Mouse (Mus musculus) T-helper 1 cell (primary cell): ENCODE measurements at regions not wholly inside any gene's neighbourhood (a gene's known extent, or its start where the extent isn't known, plus 50 kb on each side); places are given as distances from the start of the nearest gene placed in this dataset.

Experiments
- in situ Hi-C: fragments of 300-600 bp; cut with MboI, MseI; formaldehyde crosslinking; loops from one replicate; pipeline ENCODE4 v1.15.1; 2025; ENCODE audit warnings: high pct_unique_total_duplicates

DNA sequence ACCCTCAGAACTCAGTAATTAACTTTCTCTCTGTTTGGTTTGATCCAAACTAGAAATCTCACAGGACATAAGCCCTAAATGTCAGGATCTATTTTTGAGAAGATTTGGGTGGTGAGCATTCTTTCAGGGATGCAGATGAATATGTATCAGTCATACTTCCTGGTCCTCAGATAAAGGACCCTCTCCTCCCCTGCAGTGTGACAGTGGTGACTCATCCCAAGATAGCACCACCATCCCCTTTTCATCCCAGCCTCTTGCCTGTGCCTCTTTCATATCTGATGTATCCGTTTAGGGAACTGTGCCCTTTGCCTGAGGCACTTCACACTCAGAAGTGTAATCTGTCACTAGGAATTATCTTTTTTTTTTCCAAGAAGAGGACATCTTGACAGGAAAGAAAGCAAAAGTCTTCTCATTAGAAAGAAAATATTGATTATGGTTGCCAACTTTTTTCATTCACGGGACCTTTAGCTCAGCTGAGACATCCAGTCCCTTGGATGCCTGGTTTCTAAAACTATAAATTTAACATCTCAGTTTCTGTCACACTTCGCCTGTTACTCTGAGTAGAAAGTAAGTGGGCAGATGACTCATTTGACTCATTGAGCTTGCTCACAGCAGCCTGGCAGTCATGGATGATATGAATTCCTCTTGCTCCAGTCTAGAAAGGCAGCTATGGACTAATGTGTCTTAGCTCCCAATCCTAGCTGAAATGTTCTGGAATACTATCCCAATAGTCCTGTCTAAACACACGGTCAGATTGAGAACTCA, 284.1 kb upstream of the Mctp2 start:
- in situ Hi-C loops, result no loop called here

DNA sequence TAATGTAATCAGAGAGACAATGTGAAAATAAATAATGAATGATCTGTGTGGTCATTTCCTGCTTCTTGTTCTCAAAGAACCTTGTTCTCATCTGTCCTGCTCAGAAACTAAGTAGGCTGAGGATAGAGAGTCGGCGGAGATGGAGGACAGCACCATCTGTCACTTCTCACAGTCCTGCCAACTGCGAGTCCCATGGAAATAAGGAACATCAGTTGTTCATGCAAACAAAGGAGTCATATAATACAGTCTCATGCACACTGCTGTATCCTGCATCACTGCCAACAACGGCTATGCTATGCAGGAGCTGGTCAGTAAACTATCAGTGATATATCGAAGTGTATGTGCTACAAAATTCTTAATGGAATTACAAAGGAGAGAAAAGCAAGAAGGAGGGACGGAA, 285.7 kb upstream of the Mctp2 start:
- in situ Hi-C loops, result no loop called here

DNA sequence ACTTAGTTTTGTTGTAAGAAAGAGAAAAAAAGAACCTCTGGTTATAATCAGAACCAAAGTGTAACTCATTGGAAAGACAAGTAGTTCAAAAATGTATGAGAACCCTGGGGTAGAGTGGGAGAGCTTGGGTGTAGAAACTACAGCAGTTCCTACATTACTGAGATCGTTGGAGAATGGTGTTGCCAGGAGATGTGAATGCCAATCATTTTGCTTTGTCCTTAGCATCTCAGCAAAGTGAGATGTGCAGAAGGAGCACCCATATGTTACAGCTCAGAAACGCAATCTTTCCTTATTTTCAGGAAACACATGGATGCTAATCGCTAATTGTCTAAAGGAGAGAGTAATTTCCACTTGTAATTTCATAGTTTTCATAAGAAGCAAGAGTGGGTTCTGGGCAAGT, 286.2 kb upstream of the Mctp2 start:
- in situ Hi-C loops, result no loop called here

DNA sequence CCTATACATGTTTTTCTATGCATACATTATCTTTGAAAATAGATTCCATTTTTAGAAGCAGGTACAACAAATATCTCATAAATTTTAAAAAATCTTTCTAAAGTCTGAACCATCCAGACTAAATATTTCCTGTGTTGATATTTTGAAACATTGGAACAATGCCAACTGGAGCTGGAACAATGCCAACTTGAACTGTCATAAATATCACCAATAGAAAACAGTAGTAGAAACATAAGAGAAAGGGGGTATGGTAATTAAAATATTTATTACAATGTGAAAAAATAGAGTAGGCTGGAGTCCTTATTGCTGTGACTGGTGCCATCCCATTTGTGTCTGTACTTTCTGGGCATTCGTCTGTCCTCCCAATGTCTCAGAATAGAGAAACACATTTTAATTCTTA, 286.9 kb upstream of the Mctp2 start:
- in situ Hi-C loops, result no loop called here

DNA sequence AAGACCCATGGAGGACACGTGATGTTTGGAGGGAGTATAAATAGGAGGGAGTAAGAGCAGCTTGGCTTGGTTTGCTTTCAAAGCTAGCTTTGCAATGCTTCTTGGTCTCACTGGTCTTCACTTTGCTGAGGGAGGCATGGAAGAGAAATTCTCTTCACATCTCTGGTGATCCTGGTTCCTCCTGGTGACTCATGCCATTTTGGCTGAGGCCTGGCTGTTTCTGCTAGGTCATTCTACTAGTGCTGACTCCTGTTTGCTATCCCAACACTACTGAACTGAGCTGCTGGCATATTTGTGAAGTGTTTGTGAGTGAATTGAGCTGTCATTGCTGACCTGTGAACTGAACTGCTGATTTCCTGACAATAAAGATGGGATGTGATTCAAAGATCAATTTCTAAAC, 288.3 kb upstream of the Mctp2 start:
- in situ Hi-C loops, result no loop called here

DNA sequence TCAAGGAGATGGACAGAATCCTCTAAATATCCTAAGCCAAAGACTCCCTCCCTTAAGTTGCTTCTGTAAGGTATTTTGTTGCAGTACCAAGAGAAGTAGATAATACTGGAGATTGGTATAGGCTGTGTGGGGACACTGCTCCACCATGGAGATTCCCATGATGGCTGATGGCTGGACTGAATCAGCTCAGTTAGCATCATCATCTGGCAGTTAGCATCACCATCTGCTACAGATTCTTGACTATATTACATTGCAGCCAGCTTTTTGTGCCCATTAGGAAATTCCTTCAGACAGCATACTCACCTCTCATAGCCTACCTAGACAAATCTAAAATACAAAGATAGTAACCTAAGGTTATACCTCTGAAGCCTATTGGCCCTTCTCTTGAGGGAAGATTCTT, 290.6 kb upstream of the Mctp2 start:
- in situ Hi-C loops, result no loop called here

DNA sequence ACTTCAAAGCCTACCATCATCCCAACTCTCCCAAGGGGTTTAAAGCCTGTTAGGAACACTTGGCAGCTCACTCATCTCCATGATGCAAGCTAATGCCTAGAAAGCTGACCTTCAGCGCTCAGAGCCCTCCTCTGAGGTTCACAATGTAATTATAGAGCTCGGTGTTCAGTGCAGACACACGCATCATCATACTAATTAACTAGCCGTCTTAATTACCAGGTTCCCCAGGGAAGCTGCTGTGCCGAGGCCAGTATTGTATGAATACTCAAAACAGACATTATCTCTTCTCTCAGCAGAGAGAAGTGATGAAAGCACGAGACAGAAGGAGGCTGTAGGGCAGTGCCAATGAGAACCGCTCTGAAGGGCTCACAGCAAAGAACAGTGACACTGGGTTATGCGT, 295.5 kb upstream of the Mctp2 start:
- in situ Hi-C loops, result no loop called here

DNA sequence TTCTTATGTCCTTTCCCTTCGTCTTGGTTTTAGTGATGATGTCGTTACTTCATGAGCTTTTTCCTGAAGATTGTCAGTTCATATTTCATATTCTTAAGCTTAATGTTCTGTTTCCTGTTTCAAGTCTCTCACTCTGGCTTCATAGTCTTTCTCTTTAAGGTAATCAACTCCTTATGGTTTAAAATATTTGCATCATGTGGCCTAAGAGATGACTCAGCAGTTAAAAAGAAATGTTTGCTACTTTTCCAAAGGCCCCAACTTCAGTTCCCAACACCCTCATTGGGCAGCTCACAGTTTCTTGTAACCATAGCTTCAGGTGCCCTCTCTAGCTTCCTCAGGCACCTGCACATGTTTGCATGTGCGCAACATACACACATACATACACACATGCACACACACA, 303.4 kb upstream of the Mctp2 start:
- in situ Hi-C loops, result loop anchor here (10.0 kb wide), 1 partner anchor 935 kb away; no protein-coding TSS in a partner anchor

DNA sequence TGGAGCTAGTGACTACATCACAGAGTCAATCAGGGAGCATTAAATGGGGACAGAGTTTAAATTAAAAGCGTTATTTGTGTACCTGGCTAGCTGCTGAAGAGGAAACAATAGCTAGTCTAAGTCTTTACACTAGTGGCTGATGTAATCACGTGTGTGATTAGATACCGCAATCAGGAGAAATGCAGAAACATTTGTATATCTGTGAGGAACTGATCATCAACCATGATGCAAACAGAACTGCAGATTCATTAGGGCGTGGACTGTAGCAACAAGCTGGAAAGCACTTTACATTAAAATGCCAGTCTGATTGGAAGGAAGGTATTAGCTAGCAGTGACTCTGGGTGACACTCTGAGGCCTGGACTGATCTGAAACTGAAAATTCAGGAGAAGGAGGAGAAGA, 308.8 kb upstream of the Mctp2 start:
- in situ Hi-C loops, result loop anchor here (10.0 kb wide), 1 partner anchor 940 kb away; no protein-coding TSS in a partner anchor

DNA sequence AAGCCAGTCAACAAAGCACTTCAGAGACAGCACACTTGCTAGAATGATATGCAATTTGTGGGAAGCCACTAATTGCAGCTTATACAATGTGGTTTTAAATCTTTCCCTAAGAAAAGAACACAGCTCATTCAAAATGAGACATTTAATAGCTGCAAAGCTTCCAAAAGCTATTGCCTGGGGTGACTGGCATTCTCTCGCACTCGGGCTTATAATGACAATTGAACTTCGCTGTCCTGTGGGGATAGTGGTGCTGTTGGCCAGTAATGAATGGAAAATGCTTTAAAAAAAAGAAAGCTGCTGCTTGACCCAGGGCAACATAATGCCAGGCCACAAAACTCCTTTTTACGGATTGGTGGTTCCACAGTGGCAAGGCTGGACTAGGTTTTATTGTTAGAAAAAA, 321.0 kb upstream of the Mctp2 start:
- in situ Hi-C loops, result no loop called here

DNA sequence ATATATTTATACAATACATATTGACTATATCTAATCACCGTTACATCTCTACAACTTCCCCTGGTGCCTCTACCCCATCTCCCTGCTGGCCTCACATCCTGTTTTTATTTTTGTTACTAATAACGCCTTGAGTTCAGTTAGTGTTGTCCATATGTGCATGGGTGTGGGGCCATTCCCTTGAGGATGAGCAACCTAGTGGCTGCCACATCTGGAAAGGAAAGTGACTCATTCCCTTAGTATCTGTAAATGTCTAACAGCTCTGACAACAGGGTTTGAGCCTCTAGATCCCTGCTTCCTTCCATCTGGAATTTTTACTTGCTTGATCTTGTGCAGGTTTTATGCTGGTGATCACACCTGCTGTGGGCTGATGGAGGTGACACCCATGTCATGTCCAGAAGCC, 333.2 kb upstream of the Mctp2 start:
- in situ Hi-C loops, result no loop called here

DNA sequence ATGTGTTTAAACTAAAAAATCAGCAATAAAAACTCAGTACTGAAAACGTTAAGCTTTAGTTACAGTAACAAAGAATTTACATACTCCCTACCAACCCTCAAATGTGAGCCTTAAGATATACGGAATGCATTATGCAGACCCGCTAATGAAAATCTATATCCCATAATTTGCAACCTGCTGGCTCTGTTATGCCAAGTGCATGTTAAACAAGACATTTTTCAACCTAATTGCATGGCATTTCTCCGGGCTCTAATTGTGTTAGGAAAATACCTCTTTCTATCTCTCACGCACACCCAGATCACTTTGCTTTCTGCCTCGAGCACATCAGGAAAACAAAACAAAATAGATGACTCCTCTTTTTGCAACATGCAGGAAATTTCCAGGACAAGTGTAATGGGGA, 368.6 kb upstream of the Mctp2 start:
- in situ Hi-C loops, result no loop called here

DNA sequence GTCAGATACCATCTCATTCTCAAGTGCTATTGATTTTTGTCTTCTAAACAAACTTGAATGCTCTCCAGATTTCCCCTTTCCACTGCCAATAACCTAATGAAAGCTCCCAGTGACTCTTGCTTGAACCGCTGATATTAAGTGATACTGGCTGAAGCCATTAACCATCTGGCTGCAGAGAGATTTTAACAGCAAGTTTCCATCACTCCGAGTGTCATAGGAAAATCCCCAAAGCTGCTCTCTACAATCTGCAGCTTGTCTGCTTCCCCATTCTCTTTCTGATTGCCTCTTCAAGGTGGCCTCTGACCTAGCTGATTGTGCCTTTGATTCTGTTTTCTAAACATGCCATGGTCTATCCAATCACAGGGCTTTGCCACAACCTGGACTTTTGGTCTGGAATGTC, 379.4 kb upstream of the Mctp2 start:
- in situ Hi-C loops, result no loop called here

DNA sequence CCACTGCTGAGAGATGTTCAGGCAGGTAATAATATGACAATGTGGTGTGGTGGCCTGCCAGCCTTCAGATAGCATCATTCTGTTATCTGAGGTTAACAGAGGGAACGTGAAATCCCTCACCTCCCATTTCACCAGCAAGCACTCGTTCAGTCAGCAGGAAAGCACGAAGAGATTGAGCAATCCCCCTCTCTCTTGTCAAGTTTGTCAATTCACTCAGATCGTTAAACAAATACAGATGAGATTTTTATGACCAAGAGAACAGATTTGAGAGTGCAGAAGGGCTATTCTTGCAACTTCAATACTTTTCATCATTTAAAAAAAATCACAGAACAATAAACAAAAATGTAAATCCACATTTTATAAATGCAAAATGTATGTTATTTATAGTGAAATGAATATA, 380.9 kb upstream of the Mctp2 start:
- in situ Hi-C loops, result no loop called here

DNA sequence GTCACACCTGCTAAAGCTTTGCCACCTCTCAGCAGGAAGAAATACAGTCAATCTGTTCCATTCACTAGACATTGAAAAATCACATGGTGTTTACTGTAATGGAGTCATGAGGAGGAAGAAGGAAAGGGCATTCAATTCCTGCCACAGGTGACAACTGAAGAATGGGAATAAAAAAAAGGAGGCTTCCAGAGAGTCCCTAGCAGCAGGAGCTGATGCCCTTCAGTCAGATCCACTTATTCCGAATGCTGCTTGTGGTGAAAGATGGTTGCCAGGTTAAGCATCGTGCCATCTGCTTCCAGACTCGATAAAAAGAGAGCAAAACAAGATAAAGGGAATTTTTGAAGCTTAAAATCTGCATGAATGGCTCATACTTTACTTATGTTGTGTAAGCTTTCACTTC, 385.0 kb upstream of the Mctp2 start:
- in situ Hi-C loops, result no loop called here

DNA sequence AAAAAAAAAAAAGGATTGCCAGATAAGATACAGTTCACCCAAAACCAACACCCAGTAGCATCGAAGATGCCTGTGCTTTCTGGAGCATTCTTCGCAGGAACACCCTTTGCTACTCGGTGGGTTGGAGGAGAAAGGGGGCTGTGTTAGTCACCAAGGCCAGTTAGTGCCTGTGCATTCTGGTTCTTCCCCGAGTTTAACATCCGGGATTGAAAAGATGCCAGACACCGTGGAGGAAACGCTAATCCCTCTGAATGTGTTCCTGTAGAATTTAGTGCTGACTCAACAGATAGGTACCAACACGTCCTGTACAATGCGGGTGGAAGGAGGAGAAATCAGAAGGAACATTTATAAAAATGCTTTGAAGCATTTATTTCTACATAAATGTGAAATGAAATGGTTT, 385.5 kb upstream of the Mctp2 start:
- in situ Hi-C loops, result no loop called here

DNA sequence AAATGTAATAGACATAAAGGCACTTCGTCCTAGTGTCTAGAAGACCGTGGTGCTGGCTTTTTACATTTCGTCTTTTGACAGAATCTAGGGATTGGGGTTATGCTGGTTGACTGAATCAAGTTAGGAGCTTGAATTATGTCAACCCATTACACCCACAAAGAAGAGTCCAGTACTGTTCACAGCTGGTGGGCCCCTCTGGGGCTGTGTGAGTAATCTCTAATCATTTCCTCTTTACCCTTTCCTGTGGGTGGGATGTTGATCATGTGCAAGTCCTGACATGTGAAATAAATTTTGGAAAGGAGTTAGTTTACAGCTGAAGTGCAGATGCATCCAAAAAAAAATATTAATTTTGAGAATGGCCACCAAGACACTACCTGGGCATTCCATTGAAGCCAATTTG, 390.3 kb upstream of the Mctp2 start:
- in situ Hi-C loops, result no loop called here

DNA sequence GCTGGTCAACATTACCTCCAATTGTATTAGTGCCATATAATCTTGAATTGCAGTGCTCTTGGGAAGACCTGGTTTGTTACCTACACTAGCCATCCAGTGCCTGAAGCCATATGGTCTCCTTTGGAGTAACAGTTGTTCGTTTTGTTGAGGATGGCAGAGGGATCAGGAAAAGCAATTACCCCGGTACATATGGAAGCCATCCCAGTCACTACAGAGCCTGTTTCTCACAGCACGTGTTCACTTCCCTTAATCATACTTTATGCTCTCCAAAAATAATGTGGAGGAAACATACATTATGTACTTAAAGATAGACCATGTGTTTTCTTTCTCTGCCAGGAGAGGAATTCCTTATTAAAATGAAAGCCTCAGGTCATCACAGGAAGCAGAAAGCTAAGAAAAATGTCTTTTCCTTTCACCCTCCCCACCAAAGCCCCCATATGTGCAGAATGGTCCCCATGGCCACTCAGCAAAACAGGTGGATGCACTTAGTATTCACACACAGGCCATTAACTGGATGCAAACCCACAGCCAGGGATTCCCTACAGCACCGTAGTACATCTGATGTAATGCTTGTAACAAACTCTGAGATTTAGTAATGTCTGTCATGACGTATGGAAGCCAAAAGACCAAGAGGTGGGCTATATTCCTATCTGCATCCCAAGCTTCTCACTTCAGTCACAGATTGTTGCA, 397.4 kb upstream of the Mctp2 start:
- in situ Hi-C loops, result no loop called here

DNA sequence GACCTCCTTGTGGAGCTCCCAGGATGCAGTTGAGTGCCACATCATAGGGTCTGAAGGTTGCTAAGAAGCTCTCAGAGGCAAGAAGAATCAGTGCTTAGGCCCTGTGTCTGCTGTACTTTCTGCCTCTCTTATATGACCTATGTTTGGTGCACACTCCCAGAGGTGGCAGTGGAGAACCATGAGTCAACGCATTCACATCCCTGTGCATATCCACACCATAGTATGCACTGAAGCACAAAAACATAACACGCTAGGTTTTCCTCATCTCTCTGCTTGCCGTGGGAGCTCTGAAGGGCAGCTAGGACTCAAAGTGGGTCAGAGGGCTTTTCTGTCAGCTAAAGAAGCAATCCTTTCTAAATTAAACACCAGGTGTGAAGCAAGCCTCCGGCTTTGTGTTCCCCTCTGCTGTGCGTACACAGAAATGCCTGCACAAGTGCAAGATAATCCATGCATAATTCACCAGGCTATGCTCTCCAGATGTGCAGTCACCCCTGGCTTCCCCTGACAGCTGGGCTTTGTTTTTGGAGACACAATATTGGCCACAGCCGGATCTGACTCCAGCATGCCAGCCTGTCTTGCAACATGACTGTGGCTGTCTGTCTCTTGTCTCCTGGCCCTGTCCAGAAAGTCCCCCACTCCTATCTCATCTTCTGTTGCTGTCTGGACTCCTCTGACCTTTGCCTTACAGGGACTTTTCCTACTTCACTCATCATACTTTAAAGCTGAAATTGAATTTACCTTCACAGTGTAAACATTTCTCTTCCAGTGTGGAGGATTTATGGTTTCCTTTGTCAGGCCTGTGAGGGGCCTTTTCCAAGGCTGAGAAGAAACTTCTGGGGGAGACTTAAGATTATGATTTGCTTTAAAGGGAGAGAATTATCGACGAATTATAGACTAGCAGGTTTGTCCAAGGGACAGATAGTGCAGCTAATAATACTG, 405.1 kb upstream of the Mctp2 start:
- in situ Hi-C loops, result no loop called here

DNA sequence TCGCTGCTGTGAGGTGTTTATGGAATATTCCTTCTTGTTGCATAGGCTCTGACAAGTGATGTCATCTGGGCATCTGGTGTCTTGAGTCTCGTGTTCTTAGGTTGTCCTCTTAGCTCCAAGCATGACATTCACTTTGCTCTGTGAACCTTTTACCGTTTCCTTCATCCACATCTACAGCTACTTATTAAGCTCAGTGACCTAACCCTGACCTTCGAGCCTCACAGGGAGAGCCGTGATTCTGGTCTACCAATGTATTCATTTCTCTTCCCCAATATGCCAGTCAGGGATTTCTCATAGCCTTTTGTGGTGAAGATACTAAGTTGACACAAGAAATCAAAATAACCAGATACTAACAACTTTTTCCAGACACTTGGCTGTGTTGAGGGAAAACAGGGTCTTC, 409.0 kb upstream of the Mctp2 start:
- in situ Hi-C loops, result no loop called here

DNA sequence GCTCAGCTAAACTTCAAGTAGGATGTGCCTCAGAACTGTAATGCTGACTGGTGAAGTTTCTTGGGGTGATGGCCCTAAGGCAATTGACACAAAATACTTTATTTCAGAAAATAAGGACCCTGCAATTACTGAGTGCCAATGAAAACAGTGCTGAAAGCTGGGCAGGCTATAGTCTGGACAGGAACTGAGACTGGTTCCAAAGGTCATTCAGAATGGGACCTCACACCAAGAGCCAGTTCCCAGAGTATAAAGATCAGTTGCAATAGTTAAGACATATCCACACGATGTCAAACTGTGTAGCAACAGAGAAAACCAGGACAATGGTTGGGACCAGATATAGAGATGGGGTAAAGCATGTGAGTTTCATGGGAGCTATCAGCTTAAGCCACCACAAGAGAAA, 409.6 kb upstream of the Mctp2 start:
- in situ Hi-C loops, result no loop called here

DNA sequence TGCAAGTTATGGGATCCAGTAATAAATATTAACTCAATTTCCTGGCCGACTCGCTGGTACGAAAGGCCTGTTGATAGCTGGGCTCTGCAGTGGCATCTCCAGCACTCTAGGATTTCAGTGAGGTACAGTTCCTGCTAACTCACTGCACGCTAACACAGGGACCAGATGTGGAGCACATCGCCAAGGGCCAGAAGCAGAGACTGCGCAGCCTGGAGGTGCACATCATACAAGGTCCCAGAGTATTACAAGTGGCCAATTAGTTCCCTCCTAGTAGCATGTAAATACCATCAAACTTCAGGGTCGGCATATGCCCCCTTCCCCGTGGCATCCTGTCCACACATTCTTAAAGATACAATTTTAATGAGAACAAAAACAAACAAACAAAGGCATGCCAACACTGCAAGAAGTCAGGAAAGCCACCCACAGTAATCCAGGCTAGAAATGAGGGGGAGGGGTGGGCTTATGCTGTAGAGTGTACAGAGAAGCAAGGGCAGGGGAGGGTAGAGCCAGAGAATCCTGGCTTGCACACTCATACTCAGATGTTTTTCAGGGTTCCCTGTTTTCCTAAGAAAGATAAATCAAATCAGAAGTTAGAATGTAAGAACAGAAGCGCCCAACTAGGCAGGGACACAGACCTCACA, 419.9 kb upstream of the Mctp2 start:
- in situ Hi-C loops, result no loop called here
